Mouse (Mus musculus) thymus, adult 2 months (tissue): ENCODE measurements around the gene Tmem231.

ENCODE experiments used
- CTCF ChIP-seq: fragments of 200-500 bp; IDR thresholded peaks from 2 replicates; pipeline ENCODE4 v1.5.1; 2012; ENCODE audit warnings: mild to moderate bottlenecking, control low read depth, low read length, moderate library complexity, borderline replicate concordance; ENCODE audit not compliant: control insufficient read depth, poor library complexity, insufficient read depth; ENCODE audit errors: extremely low read depth
- POLR2A ChIP-seq: fragments of 200-500 bp; IDR thresholded peaks from 2 replicates; pipeline ENCODE4 v1.6.1; 2012; ENCODE audit warnings: mild to moderate bottlenecking, low read length, control low read depth, moderate library complexity; ENCODE audit not compliant: control insufficient read depth, poor library complexity, insufficient read depth; ENCODE audit errors: extremely low read depth

DNA sequence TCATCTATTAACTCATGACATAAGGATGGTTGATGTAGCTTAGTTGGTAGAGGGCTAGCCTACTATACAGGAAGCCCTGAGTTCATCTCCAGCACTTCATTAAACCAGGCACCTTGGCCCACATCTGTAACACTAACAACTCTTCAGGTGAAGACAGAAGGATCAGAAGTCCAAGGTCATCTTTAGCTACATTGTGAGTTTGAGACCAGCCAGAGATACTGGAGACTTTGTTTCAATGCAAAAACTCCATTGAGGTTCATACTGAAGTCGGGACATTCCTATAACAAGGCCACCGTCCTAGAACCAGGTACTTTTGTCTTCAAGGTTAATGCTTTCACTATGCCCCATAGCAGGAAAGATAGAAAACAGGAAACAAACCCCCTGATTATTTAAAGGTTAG lies 520 bp upstream of the Tmem231 start:
- TF ChIP-seq POLR2A (no peak), CTCF (no peak)
